Mouse (Mus musculus): ENCODE measurements around the gene Syn3. TPM values are rescaled to one million over a fixed set of nuclear protein-coding genes. Genes with fewer than 3 reads are reported as not detected.
A peak's percentile ranks its signal among the peaks of the same experiment; 100 is the strongest.

The Syn3 gene
- polyA plus RNA-seq, 1 experiment from 2014 or later = 7.4 TPM

DNA sequence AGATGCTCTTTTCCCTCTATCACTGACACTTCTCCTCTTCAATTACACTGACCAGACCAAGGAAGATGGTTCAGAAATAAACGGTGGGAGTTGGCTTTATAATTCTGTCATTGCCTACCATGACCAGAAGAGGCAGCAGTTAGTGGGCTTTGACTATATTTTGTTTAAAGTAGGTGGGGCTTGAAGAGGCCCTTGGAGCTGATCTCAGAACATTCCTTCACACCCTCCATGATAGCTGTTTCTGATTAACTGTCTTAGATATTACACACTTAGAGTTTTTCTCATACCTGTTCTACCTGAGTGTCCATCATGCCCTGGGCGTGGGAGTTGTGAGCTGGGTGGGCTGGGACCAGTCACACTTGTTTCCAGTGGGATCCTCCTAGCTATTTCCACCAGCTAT lies 170.0 kb downstream of the Syn3 start:
- WGBS = 91% methylated on average over 2 of the region's 2 CpGs
- Histone ChIP-seq H3K4me3 (ENCODE audit: low read length) (no peak overlapping the region), H3K36me3 (ENCODE audit: insufficient read depth, low read length) (peaks cover 3% of the 10 kb centered on the region; the same call in 1 of the 2 replicates), H3K9ac (replicated peaks; ENCODE audit: low read length) (no peak overlapping the region), H3K4me2 (replicated peaks; ENCODE audit: low read depth, low read length) (no peak overlapping the region), H3K4me1 (ENCODE audit: insufficient read depth, low read length) (peaks cover 46% of the 10 kb centered on the region), H3K27ac (ENCODE audit: low read length) (no peak overlapping the region), H3K9me3 (ENCODE audit: low read length) (no peaks in the 10 kb centered on the region), H3K27me3 (ENCODE audit: insufficient read depth, low read length) (no peaks in the 10 kb centered on the region)
- ATAC-seq (ENCODE audit: low FRiP score, low TSS enrichment) = no peak

DNA sequence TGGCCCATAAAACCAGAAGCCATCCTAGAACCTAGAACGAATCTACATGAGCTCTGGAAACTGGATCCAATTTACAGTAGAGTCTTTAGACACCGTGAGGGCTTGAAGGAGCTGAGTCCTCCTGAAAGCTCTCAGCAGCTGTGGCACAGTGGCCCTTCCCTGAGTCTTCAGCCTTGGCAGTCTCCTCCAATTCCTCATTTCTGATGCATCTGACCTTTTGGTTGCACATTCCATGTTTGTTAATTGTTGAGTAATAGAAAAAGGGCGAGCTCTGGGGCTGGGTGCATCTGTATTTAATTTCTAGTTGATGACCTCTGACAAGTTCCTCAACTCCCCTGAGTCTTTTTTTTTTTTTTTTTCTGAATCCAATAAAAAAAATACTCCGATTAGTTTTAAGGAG lies 170.6 kb downstream of the Syn3 start:
- Histone ChIP-seq H3K9ac (replicated peaks; ENCODE audit: low read length) (no peak overlapping the region), H3K4me3 (ENCODE audit: low read length) (no peak overlapping the region), H3K4me2 (replicated peaks; ENCODE audit: low read depth, low read length) (no peak overlapping the region), H3K4me1 (ENCODE audit: insufficient read depth, low read length) (peaks cover 42% of the 10 kb centered on the region), H3K36me3 (ENCODE audit: insufficient read depth, low read length) (peaks cover 3% of the 10 kb centered on the region; the same call in 1 of the 2 replicates), H3K9me3 (ENCODE audit: low read length) (no peaks in the 10 kb centered on the region), H3K27me3 (ENCODE audit: insufficient read depth, low read length) (no peaks in the 10 kb centered on the region), H3K27ac (ENCODE audit: low read length) (no peak overlapping the region)
- WGBS = 85% methylated on average over 4 of the region's 4 CpGs
- no peak for ATAC-seq (ENCODE audit: low FRiP score, low TSS enrichment)

DNA sequence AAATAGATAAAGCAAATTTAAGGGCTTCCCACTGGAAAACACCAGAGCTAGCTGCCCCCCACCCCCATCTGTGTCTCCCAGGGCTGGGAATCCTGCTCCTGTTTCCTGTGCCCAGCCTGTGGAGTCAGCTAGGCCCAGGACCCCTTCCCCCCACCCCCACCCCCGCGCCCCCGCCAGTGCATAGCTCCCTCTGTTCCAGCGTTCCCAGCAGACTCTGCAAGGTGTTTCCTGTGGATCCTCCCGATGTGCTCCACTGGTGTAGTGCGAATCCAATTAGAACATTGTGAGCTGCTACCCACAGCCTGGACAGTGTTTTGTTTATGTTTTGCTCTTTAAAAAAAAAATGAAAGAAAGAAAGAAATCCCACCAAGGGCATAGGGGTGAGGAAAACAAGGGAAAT lies 173.4 kb downstream of the Syn3 start:
- Histone ChIP-seq H3K9ac (replicated peaks; ENCODE audit: low read length) (no peak overlapping the region), H3K27me3 (ENCODE audit: insufficient read depth, low read length) (no peaks in the 10 kb centered on the region), H3K27ac (ENCODE audit: low read length) (no peak overlapping the region), H3K4me2 (replicated peaks; ENCODE audit: low read depth, low read length) (no peak overlapping the region), H3K9me3 (ENCODE audit: low read length) (no peaks in the 10 kb centered on the region), H3K36me3 (ENCODE audit: insufficient read depth, low read length) (peaks cover 6% of the 10 kb centered on the region; the same call in 1 of the 2 replicates), H3K4me1 (ENCODE audit: insufficient read depth, low read length) (peaks cover 15% of the 10 kb centered on the region; the same call in 1 of the 2 replicates), H3K4me3 (ENCODE audit: low read length) (no peak overlapping the region)
- peak; percentile 66; the same call in 1 of the 2 replicates for ATAC-seq (ENCODE audit: low FRiP score, low TSS enrichment)
- WGBS = 16% methylated on average over 6 of the region's 6 CpGs

DNA sequence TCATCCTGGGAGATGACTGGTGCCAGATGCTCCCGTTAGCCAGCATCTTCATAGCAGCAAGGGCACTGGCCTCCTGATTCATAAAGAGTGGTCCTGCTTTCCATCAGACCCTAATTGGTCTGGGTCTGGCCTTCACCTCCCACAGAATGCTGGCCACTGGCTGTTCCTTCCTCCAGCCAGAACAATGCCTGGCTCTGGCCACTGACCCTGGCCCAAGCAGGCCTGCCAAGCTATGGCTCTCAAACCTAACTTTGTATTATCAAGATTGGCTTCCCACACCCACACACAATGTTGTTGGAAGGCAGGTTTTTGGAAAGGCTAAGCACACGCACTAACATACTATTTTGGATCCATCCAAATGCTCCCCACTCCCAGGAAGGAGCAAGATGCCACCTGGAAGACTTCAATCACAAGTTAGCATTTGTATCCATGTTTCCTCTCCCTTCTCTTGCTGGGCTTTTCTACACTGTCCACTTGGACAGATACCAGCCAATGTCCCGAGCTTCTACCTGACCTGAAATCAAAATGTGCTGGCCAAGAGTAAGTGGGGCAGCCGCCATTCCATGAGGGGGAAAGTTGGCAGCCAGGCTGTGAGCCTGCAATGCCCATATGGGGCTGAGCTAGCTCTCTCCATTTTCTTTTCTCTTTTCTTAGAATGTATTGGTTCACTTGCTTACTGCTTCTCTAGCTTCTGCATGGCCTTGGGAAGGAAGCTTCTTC lies 175.3 kb downstream of the Syn3 start:
- Histone ChIP-seq H3K36me3 (ENCODE audit: insufficient read depth, low read length) (peaks cover 6% of the 10 kb centered on the region; the same call in 1 of the 2 replicates), H3K27ac (ENCODE audit: low read length) (no peak overlapping the region), H3K27me3 (ENCODE audit: insufficient read depth, low read length) (no peaks in the 10 kb centered on the region), H3K4me2 (replicated peaks; ENCODE audit: low read depth, low read length) (no peak overlapping the region), H3K9me3 (ENCODE audit: low read length) (no peaks in the 10 kb centered on the region), H3K9ac (replicated peaks; ENCODE audit: low read length) (no peak overlapping the region), H3K4me3 (ENCODE audit: low read length) (no peak overlapping the region), H3K4me1 (ENCODE audit: insufficient read depth, low read length) (0 out of 2 replicates have a peak, but pooled peaks cover 7% of the 10 kb centered on the region)
- WGBS = 82% methylated on average over 4 of the region's 4 CpGs
- ATAC-seq (ENCODE audit: low FRiP score, low TSS enrichment) = no peak

DNA sequence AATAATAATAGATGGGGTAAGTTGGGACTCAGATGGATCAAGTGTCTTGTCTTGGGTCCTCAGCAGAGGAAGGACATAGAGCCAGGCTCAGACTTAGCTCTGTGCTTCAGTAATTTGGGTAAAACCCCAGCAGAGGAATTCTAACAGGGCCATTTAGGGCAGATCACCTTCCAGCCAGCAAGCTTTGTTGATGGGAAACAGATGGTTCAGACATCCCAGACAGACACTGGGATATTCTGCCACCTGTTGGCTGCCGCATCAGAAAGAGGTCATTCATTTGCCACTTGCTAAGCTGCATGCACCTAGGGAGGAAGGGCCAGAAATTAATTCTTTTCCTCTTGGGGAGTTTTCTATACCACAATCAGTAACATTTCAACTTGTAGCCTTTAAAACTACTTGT lies 176.7 kb downstream of the Syn3 start:
- WGBS = 38% methylated on average over 1 of the region's 1 CpGs
- Histone ChIP-seq H3K27me3 (ENCODE audit: insufficient read depth, low read length) (no peaks in the 10 kb centered on the region), H3K4me2 (replicated peaks; ENCODE audit: low read depth, low read length) (no peak overlapping the region), H3K36me3 (ENCODE audit: insufficient read depth, low read length) (peaks cover 3% of the 10 kb centered on the region; the same call in 1 of the 2 replicates), H3K4me3 (ENCODE audit: low read length) (no peak overlapping the region), H3K4me1 (ENCODE audit: insufficient read depth, low read length) (0 out of 2 replicates have a peak, but pooled peaks cover 7% of the 10 kb centered on the region), H3K9ac (replicated peaks; ENCODE audit: low read length) (no peak overlapping the region), H3K27ac (ENCODE audit: low read length) (no peak overlapping the region), H3K9me3 (ENCODE audit: low read length) (no peaks in the 10 kb centered on the region)
- no peak for ATAC-seq (ENCODE audit: low FRiP score, low TSS enrichment)

DNA sequence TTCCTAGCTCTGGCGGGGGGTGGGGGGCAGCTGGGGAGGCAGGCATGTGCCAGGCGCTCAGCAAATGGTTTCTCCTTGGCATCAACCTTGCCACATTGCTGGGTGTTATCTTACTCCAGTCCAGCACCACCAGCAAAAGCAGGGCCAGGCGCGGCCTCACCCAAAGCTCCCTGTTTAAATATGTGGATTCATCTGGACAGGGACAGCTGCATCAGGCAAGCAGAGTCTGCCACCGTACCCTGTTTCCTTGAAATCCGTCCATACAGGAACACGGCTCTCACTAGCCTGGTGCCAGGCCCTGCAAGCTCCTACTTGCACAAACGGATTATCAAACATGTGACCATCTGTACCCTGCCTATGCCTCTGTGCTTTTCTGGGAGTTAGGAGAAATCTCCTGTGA lies 177.5 kb downstream of the Syn3 start:
- H3K4me1 ChIP-seq (ENCODE audit: insufficient read depth, low read length) = 0 out of 2 replicates have a peak, but pooled peaks cover 7% of the 10 kb centered on the region
- no peak overlapping the region for H3K4me2 ChIP-seq (replicated peaks; ENCODE audit: low read depth, low read length)
- ATAC-seq (ENCODE audit: low FRiP score, low TSS enrichment) = no peak
- no peak overlapping the region; the same call in 1 of the 2 replicates for H3K9ac ChIP-seq (replicated peaks; ENCODE audit: low read length)
- H3K36me3 ChIP-seq (ENCODE audit: insufficient read depth, low read length) = peaks cover 3% of the 10 kb centered on the region; the same call in 1 of the 2 replicates
- H3K27ac ChIP-seq (ENCODE audit: low read length) = no peak overlapping the region
- no peaks in the 10 kb centered on the region for H3K27me3 ChIP-seq (ENCODE audit: insufficient read depth, low read length)
- no peak overlapping the region for H3K4me3 ChIP-seq (ENCODE audit: low read length)
- no peaks in the 10 kb centered on the region for H3K9me3 ChIP-seq (ENCODE audit: low read length)
- 88% methylated on average over 8 of the region's 8 CpGs for WGBS

DNA sequence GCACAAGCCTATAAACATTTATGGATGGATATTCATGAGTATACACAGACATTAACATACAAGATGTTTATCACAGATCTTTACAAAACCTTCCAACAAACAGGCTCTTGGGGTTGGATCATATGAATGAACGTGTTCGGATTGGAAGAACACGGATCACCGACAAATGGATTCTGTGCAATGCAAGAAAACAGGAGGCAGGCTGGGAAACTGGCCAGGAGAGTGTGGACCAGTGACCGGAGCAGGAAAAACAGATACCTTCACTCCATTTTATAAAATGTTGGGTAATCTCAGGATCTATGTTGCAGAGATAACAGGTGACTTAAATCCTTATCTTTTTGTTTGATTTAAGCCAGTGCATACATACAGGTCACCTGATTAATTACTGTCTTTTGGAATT lies 178.5 kb downstream of the Syn3 start:
- peaks cover 10% of the 10 kb centered on the region for H3K4me1 ChIP-seq (ENCODE audit: insufficient read depth, low read length)
- no peak overlapping the region for H3K27ac ChIP-seq (ENCODE audit: low read length)
- H3K9ac ChIP-seq (replicated peaks; ENCODE audit: low read length) = no peak overlapping the region
- WGBS = 84% methylated on average over 5 of the region's 5 CpGs
- no peaks in the 10 kb centered on the region for H3K9me3 ChIP-seq (ENCODE audit: low read length)
- no peaks in the 10 kb centered on the region for H3K27me3 ChIP-seq (ENCODE audit: insufficient read depth, low read length)
- peaks cover 3% of the 10 kb centered on the region; the same call in 1 of the 2 replicates for H3K36me3 ChIP-seq (ENCODE audit: insufficient read depth, low read length)
- no peak overlapping the region for H3K4me2 ChIP-seq (replicated peaks; ENCODE audit: low read depth, low read length)
- ATAC-seq (ENCODE audit: low FRiP score, low TSS enrichment) = no peak
- no peak overlapping the region for H3K4me3 ChIP-seq (ENCODE audit: low read length)

DNA sequence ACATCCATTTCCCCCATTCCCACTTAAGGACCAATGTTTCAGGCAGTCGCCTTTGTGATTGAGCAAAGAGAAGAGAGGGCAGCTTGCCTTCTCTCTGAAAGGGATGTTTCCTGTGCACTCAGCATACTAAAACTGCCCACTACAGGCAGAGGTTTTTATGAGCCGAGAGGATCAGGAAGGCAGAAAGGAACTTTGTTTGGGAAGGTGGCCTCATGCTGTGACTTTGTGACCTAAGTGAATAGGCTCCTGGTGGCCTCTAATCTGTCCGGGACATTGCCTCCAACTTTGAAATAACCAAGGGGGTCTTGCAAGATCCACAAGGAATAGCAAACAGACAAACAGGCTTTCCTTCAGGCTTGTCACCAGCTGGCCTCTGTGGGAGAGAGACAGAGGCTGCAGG lies 179.2 kb downstream of the Syn3 start:
- no peak overlapping the region for H3K27ac ChIP-seq (ENCODE audit: low read length)
- no peak overlapping the region for H3K4me2 ChIP-seq (replicated peaks; ENCODE audit: low read depth, low read length)
- no peaks in the 10 kb centered on the region for H3K27me3 ChIP-seq (ENCODE audit: insufficient read depth, low read length)
- 49% methylated on average over 3 of the region's 3 CpGs for WGBS
- H3K9me3 ChIP-seq (ENCODE audit: low read length) = no peaks in the 10 kb centered on the region
- peaks cover 3% of the 10 kb centered on the region; the same call in 1 of the 2 replicates for H3K36me3 ChIP-seq (ENCODE audit: insufficient read depth, low read length)
- peaks cover 8% of the 10 kb centered on the region for H3K4me1 ChIP-seq (ENCODE audit: insufficient read depth, low read length)
- H3K9ac ChIP-seq (replicated peaks; ENCODE audit: low read length) = no peak overlapping the region
- no peak overlapping the region for H3K4me3 ChIP-seq (ENCODE audit: low read length)
- no peak for ATAC-seq (ENCODE audit: low FRiP score, low TSS enrichment)

DNA sequence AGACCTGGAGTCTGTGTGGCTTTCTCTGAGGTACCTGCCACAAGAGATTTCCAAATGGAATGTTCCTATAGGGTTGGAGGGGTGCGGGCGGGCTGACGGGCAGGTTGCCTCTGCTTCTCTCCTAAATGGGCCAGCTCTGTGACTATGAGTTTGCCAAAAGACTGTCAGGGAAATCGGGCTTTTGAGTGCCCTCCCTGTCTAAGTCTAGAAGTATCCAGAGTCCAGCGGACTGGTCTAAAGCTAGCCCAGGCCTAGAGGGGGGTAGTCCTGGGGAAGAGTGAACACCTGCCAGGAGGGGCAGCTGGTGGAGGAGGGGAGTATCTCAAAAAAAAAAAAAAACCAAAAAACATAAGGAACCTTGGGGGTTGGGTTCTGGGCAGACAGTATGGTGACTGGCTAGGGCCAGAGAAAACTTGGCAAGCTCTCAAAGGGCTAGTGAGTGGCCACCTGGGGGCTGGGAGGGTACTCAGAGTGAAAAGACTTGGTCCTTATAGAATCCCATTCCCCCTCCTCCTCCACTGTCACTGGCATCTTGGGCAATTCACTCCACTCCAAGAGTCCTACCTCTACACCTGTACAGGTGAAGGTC lies 180.1 kb downstream of the Syn3 start:
- H3K36me3 ChIP-seq (ENCODE audit: insufficient read depth, low read length) = 0 out of 2 replicates have a peak, but pooled peaks cover 3% of the 10 kb centered on the region
- no peak overlapping the region for H3K9ac ChIP-seq (replicated peaks; ENCODE audit: low read length)
- ATAC-seq (ENCODE audit: low FRiP score, low TSS enrichment) = no peak; the same call in 1 of the 2 replicates
- no peaks in the 10 kb centered on the region for H3K9me3 ChIP-seq (ENCODE audit: low read length)
- H3K4me3 ChIP-seq (ENCODE audit: low read length) = no peak overlapping the region
- no peak overlapping the region for H3K4me2 ChIP-seq (replicated peaks; ENCODE audit: low read depth, low read length)
- 90% methylated on average over 5 of the region's 5 CpGs for WGBS
- H3K27me3 ChIP-seq (ENCODE audit: insufficient read depth, low read length) = no peaks in the 10 kb centered on the region
- H3K4me1 ChIP-seq (ENCODE audit: insufficient read depth, low read length) = peaks cover 8% of the 10 kb centered on the region
- H3K27ac ChIP-seq (ENCODE audit: low read length) = no peak overlapping the region

DNA sequence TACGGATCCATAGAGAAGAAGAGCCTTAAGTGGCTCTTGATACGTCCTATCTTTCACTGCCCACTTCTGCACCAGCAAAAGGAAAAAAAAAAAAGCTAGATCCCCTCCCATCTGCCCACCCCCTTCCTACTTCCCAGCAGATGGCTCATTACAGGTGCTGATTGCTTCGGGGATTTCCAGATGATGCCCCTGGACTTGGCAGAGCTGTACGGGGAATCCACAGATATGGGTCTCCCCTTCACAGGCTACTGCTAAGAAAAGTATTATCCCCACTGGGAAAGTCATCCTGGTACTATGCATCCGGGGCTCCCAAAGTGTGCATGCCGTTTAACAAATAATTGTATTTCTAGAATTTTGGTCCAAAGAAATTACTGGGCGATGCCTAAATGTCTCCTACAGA lies 181.1 kb downstream of the Syn3 start:
- H3K9ac ChIP-seq (replicated peaks; ENCODE audit: low read length) = no peak overlapping the region
- H3K9me3 ChIP-seq (ENCODE audit: low read length) = no peaks in the 10 kb centered on the region
- ATAC-seq (ENCODE audit: low FRiP score, low TSS enrichment) = no peak
- H3K27me3 ChIP-seq (ENCODE audit: insufficient read depth, low read length) = no peaks in the 10 kb centered on the region
- no peak overlapping the region for H3K4me2 ChIP-seq (replicated peaks; ENCODE audit: low read depth, low read length)
- WGBS = 82% methylated on average over 7 of the region's 7 CpGs
- no peak overlapping the region for H3K27ac ChIP-seq (ENCODE audit: low read length)
- 0 out of 2 replicates have a peak, but pooled peaks cover 3% of the 10 kb centered on the region for H3K36me3 ChIP-seq (ENCODE audit: insufficient read depth, low read length)
- H3K4me1 ChIP-seq (ENCODE audit: insufficient read depth, low read length) = peaks cover 8% of the 10 kb centered on the region
- H3K4me3 ChIP-seq (ENCODE audit: low read length) = no peak overlapping the region
